Mouse (Mus musculus): ENCODE measurements around the gene Stx1a. TPM values are rescaled to one million over a fixed set of nuclear protein-coding genes. Genes with fewer than 3 reads are reported as not detected.

Stx1a gene
- polyA plus RNA-seq, 1 experiment from 2014 or later: 110 TPM

- Histone ChIP-seq H3K9me3 (ENCODE audit: control insufficient read depth, low read length) (no peaks in the 10 kb centered on the region), H3K27me3 (replicated peaks; ENCODE audit: control insufficient read depth, insufficient read depth, low read length) (no peaks in the 10 kb centered on the region), H3K4me1 (replicated peaks; ENCODE audit: control insufficient read depth, insufficient read depth, low read length) (peaks cover 25% of the 10 kb centered on the region), H3K27ac (ENCODE audit: low read length) (no peak overlapping the region), H3K4me3 (replicated peaks; ENCODE audit: low read length) (no peak overlapping the region), H3K36me3 (ENCODE audit: control insufficient read depth, insufficient read depth) (no peaks in the 10 kb centered on the region), H3K4me2 (ENCODE audit: low read length) (no peak overlapping the region), H3K9ac (replicated peaks; ENCODE audit: low read depth, low read length) (peak overlapping the region; percentile 11; the same call in 1 of the 2 replicates)
- WGBS: 33% methylated on average over 26 of the region's 26 CpGs
- no peak for ATAC-seq
These were observed 11.3 kb upstream of the Stx1a start for GRCm38 (mm10) chr5:135011809-135012613.

- H3K9ac ChIP-seq (replicated peaks; ENCODE audit: low read depth, low read length): no peak overlapping the region; the same call in 1 of the 2 replicates
- peaks cover 25% of the 10 kb centered on the region for H3K4me1 ChIP-seq (replicated peaks; ENCODE audit: control insufficient read depth, insufficient read depth, low read length)
- no peaks in the 10 kb centered on the region for H3K36me3 ChIP-seq (ENCODE audit: control insufficient read depth, insufficient read depth)
- H3K27ac ChIP-seq (ENCODE audit: low read length): no peak overlapping the region
- no peak overlapping the region for H3K4me3 ChIP-seq (replicated peaks; ENCODE audit: low read length)
- no peaks in the 10 kb centered on the region for H3K9me3 ChIP-seq (ENCODE audit: control insufficient read depth, low read length)
- ATAC-seq: no peak
- 6% methylated on average over 15 of the region's 16 CpGs for WGBS
- H3K27me3 ChIP-seq (replicated peaks; ENCODE audit: control insufficient read depth, insufficient read depth, low read length): no peaks in the 10 kb centered on the region
- H3K4me2 ChIP-seq (ENCODE audit: low read length): no peak overlapping the region
These were observed 10.4 kb upstream of the Stx1a start for GRCm38 (mm10) chr5:135012671-135013441.

- peak; percentile 26 for ATAC-seq
- H3K9me3 ChIP-seq (ENCODE audit: control insufficient read depth, low read length): no peaks in the 10 kb centered on the region
- H3K27ac ChIP-seq (ENCODE audit: low read length): no peak overlapping the region
- H3K4me1 ChIP-seq (replicated peaks; ENCODE audit: control insufficient read depth, insufficient read depth, low read length): peaks cover 16% of the 10 kb centered on the region
- H3K4me3 ChIP-seq (replicated peaks; ENCODE audit: low read length): no peak overlapping the region
- no peaks in the 10 kb centered on the region for H3K36me3 ChIP-seq (ENCODE audit: control insufficient read depth, insufficient read depth)
- no peaks in the 10 kb centered on the region for H3K27me3 ChIP-seq (replicated peaks; ENCODE audit: control insufficient read depth, insufficient read depth, low read length)
- 12% methylated on average over 7 of the region's 7 CpGs for WGBS
- no peak overlapping the region for H3K4me2 ChIP-seq (ENCODE audit: low read length)
- no peak overlapping the region for H3K9ac ChIP-seq (replicated peaks; ENCODE audit: low read depth, low read length)
These were observed 7.8 kb upstream of the Stx1a start for GRCm38 (mm10) chr5:135015497-135015896.

GRCm38 (mm10) chr5:135016224-135016759 is 7.0 kb upstream of the Stx1a start:
- Histone ChIP-seq H3K4me3 (replicated peaks; ENCODE audit: low read length) (no peak overlapping the region), H3K9me3 (ENCODE audit: control insufficient read depth, low read length) (no peaks in the 10 kb centered on the region), H3K9ac (replicated peaks; ENCODE audit: low read depth, low read length) (no peak overlapping the region), H3K4me1 (replicated peaks; ENCODE audit: control insufficient read depth, insufficient read depth, low read length) (peaks cover 10% of the 10 kb centered on the region), H3K27me3 (replicated peaks; ENCODE audit: control insufficient read depth, insufficient read depth, low read length) (no peaks in the 10 kb centered on the region), H3K36me3 (ENCODE audit: control insufficient read depth, insufficient read depth) (no peaks in the 10 kb centered on the region), H3K4me2 (ENCODE audit: low read length) (no peak overlapping the region), H3K27ac (ENCODE audit: low read length) (no peak overlapping the region)
- WGBS: 62% methylated on average over 4 of the region's 4 CpGs
- no peak for ATAC-seq

- H3K9ac ChIP-seq (replicated peaks; ENCODE audit: low read depth, low read length): no peak overlapping the region
- peak; percentile 27; the same call in 1 of the 2 replicates for ATAC-seq
- peaks cover 21% of the 10 kb centered on the region for H3K4me1 ChIP-seq (replicated peaks; ENCODE audit: control insufficient read depth, insufficient read depth, low read length)
- no peak overlapping the region for H3K27ac ChIP-seq (ENCODE audit: low read length)
- no peaks in the 10 kb centered on the region for H3K9me3 ChIP-seq (ENCODE audit: control insufficient read depth, low read length)
- no peaks in the 10 kb centered on the region for H3K36me3 ChIP-seq (ENCODE audit: control insufficient read depth, insufficient read depth)
- H3K4me2 ChIP-seq (ENCODE audit: low read length): no peak overlapping the region
- no peaks in the 10 kb centered on the region for H3K27me3 ChIP-seq (replicated peaks; ENCODE audit: control insufficient read depth, insufficient read depth, low read length)
- 34% methylated on average over 6 of the region's 6 CpGs for WGBS
- H3K4me3 ChIP-seq (replicated peaks; ENCODE audit: low read length): no peak overlapping the region
These were observed 1.5 kb upstream of the Stx1a start for GRCm38 (mm10) chr5:135021814-135022213.

GRCm38 (mm10) chr5:135024665-135025224 is 1.5 kb downstream of the Stx1a start:
- no peaks in the 10 kb centered on the region for H3K36me3 ChIP-seq (ENCODE audit: control insufficient read depth, insufficient read depth)
- ATAC-seq: no peak
- no peak overlapping the region for H3K27ac ChIP-seq (ENCODE audit: low read length)
- H3K4me2 ChIP-seq (ENCODE audit: low read length): peak overlapping the region; percentile 96; the same call in 1 of the 2 replicates
- no peak overlapping the region for H3K9ac ChIP-seq (replicated peaks; ENCODE audit: low read depth, low read length)
- H3K4me3 ChIP-seq (replicated peaks; ENCODE audit: low read length): no peak overlapping the region; the same call in 1 of the 2 replicates
- H3K9me3 ChIP-seq (ENCODE audit: control insufficient read depth, low read length): no peaks in the 10 kb centered on the region
- 72% methylated on average over 11 of the region's 11 CpGs for WGBS
- H3K4me1 ChIP-seq (replicated peaks; ENCODE audit: control insufficient read depth, insufficient read depth, low read length): peaks cover 21% of the 10 kb centered on the region
- no peaks in the 10 kb centered on the region for H3K27me3 ChIP-seq (replicated peaks; ENCODE audit: control insufficient read depth, insufficient read depth, low read length)

- peaks cover 21% of the 10 kb centered on the region for H3K4me1 ChIP-seq (replicated peaks; ENCODE audit: control insufficient read depth, insufficient read depth, low read length)
- H3K9me3 ChIP-seq (ENCODE audit: control insufficient read depth, low read length): no peaks in the 10 kb centered on the region
- 21% methylated on average over 7 of the region's 7 CpGs for WGBS
- H3K4me2 ChIP-seq (ENCODE audit: low read length): no peak overlapping the region
- H3K27ac ChIP-seq (ENCODE audit: low read length): no peak overlapping the region
- H3K27me3 ChIP-seq (replicated peaks; ENCODE audit: control insufficient read depth, insufficient read depth, low read length): no peaks in the 10 kb centered on the region
- no peak for ATAC-seq
- H3K9ac ChIP-seq (replicated peaks; ENCODE audit: low read depth, low read length): no peak overlapping the region
- H3K36me3 ChIP-seq (ENCODE audit: control insufficient read depth, insufficient read depth): no peaks in the 10 kb centered on the region
- no peak overlapping the region for H3K4me3 ChIP-seq (replicated peaks; ENCODE audit: low read length)
These were observed 2.6 kb downstream of the Stx1a start for GRCm38 (mm10) chr5:135025899-135026298.

GRCm38 (mm10) chr5:135029007-135029854 is 5.9 kb downstream of the Stx1a start:
- Histone ChIP-seq H3K4me2 (ENCODE audit: low read length) (no peak overlapping the region), H3K9me3 (ENCODE audit: control insufficient read depth, low read length) (no peaks in the 10 kb centered on the region), H3K36me3 (ENCODE audit: control insufficient read depth, insufficient read depth) (no peaks in the 10 kb centered on the region), H3K27ac (ENCODE audit: low read length) (no peak overlapping the region), H3K4me1 (replicated peaks; ENCODE audit: control insufficient read depth, insufficient read depth, low read length) (peaks cover 11% of the 10 kb centered on the region), H3K4me3 (replicated peaks; ENCODE audit: low read length) (no peak overlapping the region), H3K9ac (replicated peaks; ENCODE audit: low read depth, low read length) (no peak overlapping the region), H3K27me3 (replicated peaks; ENCODE audit: control insufficient read depth, insufficient read depth, low read length) (no peaks in the 10 kb centered on the region)
- WGBS: 49% methylated on average over 18 of the region's 18 CpGs
- no peak for ATAC-seq

Data from forebrain, embryonic 16.5 days (tissue).